Mouse (Mus musculus) embryonic facial prominence, embryonic 14.5 days (tissue): ENCODE data around the gene Morn2. TPM values are rescaled to one million over a fixed set of nuclear protein-coding genes. Genes with fewer than 3 reads are reported as not detected.

Experiments used
- ATAC-seq: fragments of 200-750 bp; cut with Nextera tagmentation; 2 replicates; pipeline ENCODE4 v1.8.0; 2017; ENCODE audit warnings: low read depth, moderate number of reproducible peaks, moderate TSS enrichment
- DNase-seq: peaks from one replicate; pipeline ENCODE4 v3.0.0-alpha.2; 2015; ENCODE audit warnings: low spot score
- H3K27ac ChIP-seq: fragments of 300-500 bp; sonication (generic); replicated peaks from 2 replicates; pipeline ENCODE4 v1.5.1; 2014; ENCODE audit warnings: low read depth, mild to moderate bottlenecking, low read length, moderate library complexity
- H3K27me3 ChIP-seq: fragments of 300-500 bp; sonication (generic); replicated peaks from 2 replicates; pipeline ENCODE4 v1.6.1; 2014; ENCODE audit warnings: low read length; ENCODE audit not compliant: control insufficient read depth, insufficient read depth
- H3K36me3 ChIP-seq: fragments of 300-500 bp; sonication (generic); 2 replicates; pipeline ENCODE4 v1.6.1; 2014; ENCODE audit warnings: low read length, mixed read lengths; ENCODE audit not compliant: control insufficient read depth, insufficient read depth
- H3K4me1 ChIP-seq: fragments of 300-500 bp; sonication (generic); 2 replicates; pipeline ENCODE4 v1.6.1; 2014; ENCODE audit warnings: antibody characterized with exemption, low read length; ENCODE audit not compliant: control insufficient read depth, insufficient read depth
- H3K4me2 ChIP-seq: fragments of 300-500 bp; sonication (generic); 2 replicates; pipeline ENCODE4 v1.6.1; 2014; ENCODE audit warnings: low read depth, mild to moderate bottlenecking, low read length, moderate library complexity, mixed read lengths
- H3K4me3 ChIP-seq: fragments of 300-500 bp; sonication (generic); 2 replicates; pipeline ENCODE4 v1.5.1; 2014; ENCODE audit warnings: low read depth, mild to moderate bottlenecking, low read length
- H3K9ac ChIP-seq: fragments of 300-500 bp; sonication (generic); 2 replicates; pipeline ENCODE4 v1.6.1; 2014; ENCODE audit warnings: low read depth, mild to moderate bottlenecking, low read length, moderate library complexity, mixed read lengths
- H3K9me3 ChIP-seq: fragments of 300-500 bp; sonication (generic); 2 replicates; pipeline ENCODE4 v1.6.1; 2016; ENCODE audit warnings: low read length; ENCODE audit not compliant: control insufficient read depth
- WGBS: fragments of 180-500 bp; shearing (Covaris S2); extraction: QIAGEN DNeasy Blood & Tissue Kit; methylation state at CpG from one replicate; pipeline ENCODE4 v1.1.7; 2014; 5-methylcytosine and 5-hydroxymethylcytosine counted together
- polyA plus RNA-seq: library from polyadenylated mRNA; unstranded; fragments of >200 nt; fragmentation: Nextera tagmentation; extraction: Ambion mirVana; gene quantifications from 2 replicates; pipeline ENCODE4 v1.2.1, GENCODE M21; 2014

Gene Morn2
- polyA plus RNA-seq, 1 experiment from 2014 or later = 26.7 TPM

GRCm38 (mm10) chr17:80298844-80299243, 8.8 kb downstream of the Morn2 start:
- Histone ChIP-seq H3K4me2 (no peak overlapping the region), H3K36me3 (no peaks in the 10 kb centered on the region), H3K9me3 (no peaks in the 10 kb centered on the region), H3K4me1 (no peaks in the 10 kb centered on the region), H3K27ac (no peak overlapping the region), H3K4me3 (no peak overlapping the region), H3K27me3 (no peaks in the 10 kb centered on the region), H3K9ac (no peak overlapping the region)
- ATAC-seq = no peak
- WGBS = 84% methylated on average over 5 of the region's 5 CpGs
- DNase-seq = no peak

- H3K9me3 ChIP-seq = no peaks in the 10 kb centered on the region
- no peak within 1 kb of the TSS for H3K9ac ChIP-seq
- no peaks in the 10 kb centered on the region for H3K36me3 ChIP-seq
- DNase-seq (no peak), ATAC-seq (no peak)
- no peak within 1 kb of the TSS for H3K27ac ChIP-seq
- H3K4me3 ChIP-seq = no peak within 1 kb of the TSS
- H3K4me2 ChIP-seq = no peak within 1 kb of the TSS
- peaks cover 6% of the 10 kb centered on the region for H3K4me1 ChIP-seq
- no peaks in the 10 kb centered on the region for H3K27me3 ChIP-seq
- WGBS = 100% methylated on average over 1 of the region's 1 CpGs
Measured at GRCm38 (mm10) chr17:80307251-80307650, 17.2 kb downstream of the Morn2 start, which contains the start of gene Arhgef33. Arhgef33 (plus strand) TSS chr17:80307407.

- 0 out of 2 replicates have a peak overlapping the region, but pooled peaks have one; percentile 28 for H3K27ac ChIP-seq
- no peaks in the 10 kb centered on the region for H3K36me3 ChIP-seq
- H3K9me3 ChIP-seq = no peaks in the 10 kb centered on the region
- WGBS = 41% methylated on average over 9 of the region's 9 CpGs
- H3K27me3 ChIP-seq = no peaks in the 10 kb centered on the region
- peaks cover 7% of the 10 kb centered on the region for H3K4me1 ChIP-seq
- H3K9ac ChIP-seq = no peak overlapping the region
- DNase-seq = peak; percentile 82
- H3K4me2 ChIP-seq = 0 out of 2 replicates have a peak overlapping the region, but pooled peaks have one; percentile 7
- no peak overlapping the region for H3K4me3 ChIP-seq
- ATAC-seq = 0 out of 2 replicates have a peak, but pooled peaks have one; percentile 50
Measured at GRCm38 (mm10) chr17:80311761-80312160, 21.8 kb downstream of the Morn2 start.

- Histone ChIP-seq H3K27ac (no peak overlapping the region), H3K27me3 (no peaks in the 10 kb centered on the region), H3K9ac (no peak overlapping the region), H3K4me2 (no peak overlapping the region), H3K4me3 (no peak overlapping the region), H3K36me3 (no peaks in the 10 kb centered on the region), H3K4me1 (peaks cover 7% of the 10 kb centered on the region), H3K9me3 (no peaks in the 10 kb centered on the region)
- ATAC-seq (no peak), DNase-seq (peak; percentile 7)
- 82% methylated on average over 4 of the region's 4 CpGs for WGBS
Measured at GRCm38 (mm10) chr17:80312405-80312804, 22.4 kb downstream of the Morn2 start.

GRCm38 (mm10) chr17:80322228-80322627, 32.2 kb downstream of the Morn2 start:
- 84% methylated on average over 6 of the region's 6 CpGs for WGBS

GRCm38 (mm10) chr17:80323015-80323414, 33.0 kb downstream of the Morn2 start:
- Histone ChIP-seq H3K36me3 (no peaks in the 10 kb centered on the region), H3K27ac (no peak overlapping the region), H3K4me3 (no peak overlapping the region), H3K27me3 (no peaks in the 10 kb centered on the region), H3K4me1 (no peaks in the 10 kb centered on the region; the same call in 1 of the 2 replicates), H3K4me2 (no peak overlapping the region), H3K9ac (no peak overlapping the region), H3K9me3 (no peaks in the 10 kb centered on the region)
- ATAC-seq (no peak), DNase-seq (no peak)
- WGBS = 69% methylated on average over 4 of the region's 4 CpGs

More at GRCm38 (mm10) chr17:80322228-80322627, 32.2 kb downstream of the Morn2 start:
- DNase-seq (no peak), ATAC-seq (no peak)
- no peak overlapping the region for H3K4me2 ChIP-seq
- no peaks in the 10 kb centered on the region; the same call in 1 of the 2 replicates for H3K4me1 ChIP-seq
- no peak overlapping the region for H3K27ac ChIP-seq
- no peak overlapping the region for H3K4me3 ChIP-seq
- H3K9ac ChIP-seq = no peak overlapping the region
- H3K36me3 ChIP-seq = no peaks in the 10 kb centered on the region
- H3K27me3 ChIP-seq = no peaks in the 10 kb centered on the region
- no peaks in the 10 kb centered on the region for H3K9me3 ChIP-seq

GRCm38 (mm10) chr17:80323658-80324057, 33.7 kb downstream of the Morn2 start:
- 72% methylated on average over 8 of the region's 8 CpGs for WGBS
- no peak overlapping the region for H3K27ac ChIP-seq
- no peaks in the 10 kb centered on the region; the same call in 1 of the 2 replicates for H3K4me1 ChIP-seq
- H3K4me2 ChIP-seq = no peak overlapping the region
- no peak overlapping the region for H3K4me3 ChIP-seq
- DNase-seq = no peak
- H3K36me3 ChIP-seq = no peaks in the 10 kb centered on the region
- H3K9ac ChIP-seq = no peak overlapping the region
- H3K27me3 ChIP-seq = no peaks in the 10 kb centered on the region
- no peak for ATAC-seq
- H3K9me3 ChIP-seq = no peaks in the 10 kb centered on the region

- Histone ChIP-seq H3K36me3 (no peaks in the 10 kb centered on the region), H3K4me1 (no peaks in the 10 kb centered on the region; the same call in 1 of the 2 replicates), H3K27ac (no peak overlapping the region), H3K4me3 (no peak overlapping the region), H3K4me2 (no peak overlapping the region), H3K9me3 (no peaks in the 10 kb centered on the region), H3K27me3 (no peaks in the 10 kb centered on the region), H3K9ac (no peak overlapping the region)
- ATAC-seq (no peak), DNase-seq (no peak)
- 71% methylated on average over 7 of the region's 7 CpGs for WGBS
Measured at GRCm38 (mm10) chr17:80324521-80324920, 34.5 kb downstream of the Morn2 start.

- H3K27me3 ChIP-seq = no peaks in the 10 kb centered on the region
- no peak overlapping the region for H3K27ac ChIP-seq
- H3K9ac ChIP-seq = no peak overlapping the region
- no peak overlapping the region for H3K4me2 ChIP-seq
- DNase-seq = no peak
- H3K36me3 ChIP-seq = no peaks in the 10 kb centered on the region
- no peak overlapping the region for H3K4me3 ChIP-seq
- ATAC-seq = no peak
- WGBS = 78% methylated on average over 5 of the region's 5 CpGs
- H3K4me1 ChIP-seq = no peaks in the 10 kb centered on the region; the same call in 1 of the 2 replicates
- H3K9me3 ChIP-seq = no peaks in the 10 kb centered on the region
Measured at GRCm38 (mm10) chr17:80325456-80325855, 35.5 kb downstream of the Morn2 start.
